Mouse (Mus musculus): ENCODE measurements around the gene Adcy2.

- no peak for TF ChIP-seq CTCF (IDR thresholded peaks at IDR 0.05; ENCODE audit: borderline replicate concordance, insufficient read depth, low read length)
- TF ChIP-seq POLR2A (IDR thresholded peaks at IDR 0.05; ENCODE audit: low read depth, low read length), result no peak
Measured at GRCm38 (mm10) chr13:68572247-68572646, 427.1 kb downstream of the Adcy2 start.
